Mouse (Mus musculus): ENCODE results near the gene Nipal1.

Nipal1 gene

GRCm38 (mm10) chr5:72647418-72647907 is at the start of gene Nipal1:
Gene Nipal1 (plus strand): TSS chr5:72647795.
- DNase-seq, result peak; percentile 65

- DNase-seq, result peak; percentile 65
Observed at GRCm38 (mm10) chr5:72601006-72601405, 46.6 kb upstream of the Nipal1 start.

GRCm38 (mm10) chr5:72603138-72603537 is 44.5 kb upstream of the Nipal1 start:
- DNase-seq, result no peak

- no peak for DNase-seq
Observed at GRCm38 (mm10) chr5:72617413-72617812, 30.2 kb upstream of the Nipal1 start.

- no peak for DNase-seq
Observed at GRCm38 (mm10) chr5:72621022-72621421, 26.6 kb upstream of the Nipal1 start.

GRCm38 (mm10) chr5:72630026-72630425 is 17.6 kb upstream of the Nipal1 start:
- DNase-seq, result no peak

GRCm38 (mm10) chr5:72634791-72635271 is 12.8 kb upstream of the Nipal1 start:
- DNase-seq, result no peak

- DNase-seq, result peak; percentile 8
Observed at GRCm38 (mm10) chr5:72636122-72636521, 11.5 kb upstream of the Nipal1 start.

GRCm38 (mm10) chr5:72636576-72636975 is 11.0 kb upstream of the Nipal1 start:
- no peak for DNase-seq

- DNase-seq, result no peak
Observed at GRCm38 (mm10) chr5:72640072-72640471, 7.5 kb upstream of the Nipal1 start.

GRCm38 (mm10) chr5:72643655-72644054 is 3.9 kb upstream of the Nipal1 start:
- no peak for DNase-seq

- no peak for DNase-seq
Observed at GRCm38 (mm10) chr5:72644175-72644574, 3.4 kb upstream of the Nipal1 start, which contains the start of gene Cnga1. Gene Cnga1 (minus strand): TSS chr5:72644275.

- DNase-seq, result peak; percentile 13
Observed at GRCm38 (mm10) chr5:72646131-72646530, 1.5 kb upstream of the Nipal1 start.

GRCm38 (mm10) chr5:72646996-72647395 is 599 bp upstream of the Nipal1 start:
- no peak for DNase-seq

GRCm38 (mm10) chr5:72647958-72648595 is 482 bp downstream of the Nipal1 start:
- DNase-seq, result no peak

GRCm38 (mm10) chr5:72648987-72649735 is 1.6 kb downstream of the Nipal1 start:
- DNase-seq, result no peak

GRCm38 (mm10) chr5:72653068-72653674 is 5.6 kb downstream of the Nipal1 start:
- no peak for DNase-seq

- no peak for DNase-seq
Observed at GRCm38 (mm10) chr5:72656270-72656791, 8.7 kb downstream of the Nipal1 start.

GRCm38 (mm10) chr5:72658375-72658774 is 10.8 kb downstream of the Nipal1 start:
- DNase-seq, result no peak

- no peak for DNase-seq
Observed at GRCm38 (mm10) chr5:72661051-72661781, 13.6 kb downstream of the Nipal1 start.

- no peak for DNase-seq
Observed at GRCm38 (mm10) chr5:72664126-72664525, 16.5 kb downstream of the Nipal1 start.

GRCm38 (mm10) chr5:72664854-72665253 is 17.3 kb downstream of the Nipal1 start:
- no peak for DNase-seq

- peak; percentile 69 for DNase-seq
Observed at GRCm38 (mm10) chr5:72665281-72665680, 17.7 kb downstream of the Nipal1 start.

All from lung, postnatal 14 days (tissue).